Mouse (Mus musculus) limb, embryonic 12.5 days (tissue): ENCODE measurements around the gene Phf13. TPM values are rescaled to one million over a fixed set of nuclear protein-coding genes. Genes with fewer than 3 reads are reported as not detected.

ENCODE experiments used
- ATAC-seq: fragments of 200-750 bp; cut with Nextera tagmentation; 2 replicates; pipeline ENCODE4 v1.8.0; 2017; ENCODE audit warnings: low read depth, moderate TSS enrichment; ENCODE audit not compliant: insufficient number of reproducible peaks, insufficient read depth, low FRiP score, low TSS enrichment
- H3K27ac ChIP-seq: fragments of 300-500 bp; sonication (generic); 2 replicates; pipeline ENCODE4 v1.5.1; 2016; ENCODE audit warnings: mild to moderate bottlenecking, moderate library complexity
- H3K27me3 ChIP-seq: fragments of 300-500 bp; sonication (generic); 2 replicates; pipeline ENCODE4 v1.6.1; 2016; ENCODE audit warnings: mild to moderate bottlenecking, moderate library complexity
- H3K36me3 ChIP-seq: fragments of 300-500 bp; sonication (generic); 2 replicates; pipeline ENCODE4 v1.6.1; 2016; ENCODE audit warnings: mild to moderate bottlenecking, moderate library complexity
- H3K4me1 ChIP-seq: fragments of 300-500 bp; sonication (generic); replicated peaks from 2 replicates; pipeline ENCODE4 v1.6.1; 2016
- H3K4me2 ChIP-seq: fragments of 300-500 bp; sonication (generic); 2 replicates; pipeline ENCODE4 v1.6.1; 2016; ENCODE audit warnings: mild to moderate bottlenecking, moderate library complexity
- H3K4me3 ChIP-seq: fragments of 300-500 bp; sonication (generic); replicated peaks from 2 replicates; pipeline ENCODE4 v1.5.1; 2016; ENCODE audit warnings: mild to moderate bottlenecking
- H3K9ac ChIP-seq: fragments of 300-500 bp; sonication (generic); replicated peaks from 2 replicates; pipeline ENCODE4 v1.6.1; 2016; ENCODE audit warnings: mild to moderate bottlenecking, moderate library complexity
- H3K9me3 ChIP-seq: fragments of 300-500 bp; sonication (generic); 2 replicates; pipeline ENCODE4 v1.6.1; 2016; ENCODE audit warnings: mild to moderate bottlenecking, moderate library complexity
- WGBS: fragments of 180-500 bp; shearing (Covaris S2); methylation state at CpG from one replicate; pipeline ENCODE4 v1.1.7; 2016; 5-methylcytosine and 5-hydroxymethylcytosine counted together
- polyA plus RNA-seq: library from polyadenylated mRNA; unstranded; fragments of >200 nt; fragmentation: Nextera tagmentation; extraction: Ambion mirVana; gene quantifications from 2 replicates; pipeline ENCODE4 v1.2.1, GENCODE M21; 2016

Phf13 gene
- polyA plus RNA-seq, 1 experiment from 2014 or later = 41.8 TPM

DNA sequence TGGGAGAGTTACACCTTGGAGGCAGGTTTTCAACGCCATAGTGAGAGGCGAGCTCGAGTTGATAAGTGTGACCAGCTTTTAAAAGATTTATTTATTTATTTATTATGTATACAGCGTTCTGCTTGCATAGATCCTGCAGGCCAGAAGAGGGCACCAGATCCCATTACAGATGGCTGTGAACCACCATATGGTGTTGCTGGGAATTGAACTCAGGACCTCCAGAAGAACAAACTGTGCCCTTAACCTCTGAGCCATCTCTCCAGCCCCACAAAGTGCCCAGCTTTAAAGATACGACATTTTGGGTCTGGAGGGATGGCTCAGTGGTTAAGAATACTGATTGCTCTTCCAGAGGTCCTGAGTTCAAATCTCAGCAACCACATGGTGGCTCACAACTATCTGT lies 33.0 kb upstream of the Phf13 start:
- H3K9me3 ChIP-seq = no peaks in the 10 kb centered on the region
- no peak overlapping the region for H3K27ac ChIP-seq
- H3K4me1 ChIP-seq = peaks cover 39% of the 10 kb centered on the region
- peaks cover 20% of the 10 kb centered on the region for H3K36me3 ChIP-seq
- H3K9ac ChIP-seq = no peak overlapping the region
- 48% methylated on average over 5 of the region's 5 CpGs for WGBS
- no peak for ATAC-seq
- no peak overlapping the region for H3K4me3 ChIP-seq
- H3K4me2 ChIP-seq = no peak overlapping the region
- peaks cover 7% of the 10 kb centered on the region; the same call in 1 of the 2 replicates for H3K27me3 ChIP-seq

DNA sequence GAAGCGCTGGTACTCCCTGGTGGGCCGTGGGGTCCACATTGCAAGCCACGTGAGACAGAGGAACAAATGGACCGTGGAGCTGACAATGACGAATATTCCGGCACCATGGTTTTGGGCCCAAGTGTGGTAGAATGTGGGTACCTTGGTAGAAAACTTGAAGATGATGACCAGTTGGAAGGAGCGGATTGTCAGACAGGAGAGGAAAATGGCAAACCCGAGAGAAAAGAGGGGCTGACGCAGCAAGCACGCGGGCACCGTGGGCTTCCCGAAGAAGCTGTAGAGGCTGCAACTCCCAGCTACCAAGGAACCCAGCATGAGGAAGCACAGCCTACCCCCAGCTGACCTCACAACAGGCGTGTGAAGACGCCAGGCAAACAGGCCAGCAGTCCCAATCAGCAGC lies 32.4 kb upstream of the Phf13 start:
- Histone ChIP-seq H3K36me3 (peaks cover 26% of the 10 kb centered on the region), H3K4me3 (peak overlapping the region; percentile 80), H3K4me2 (peak overlapping the region; percentile 97), H3K9me3 (no peaks in the 10 kb centered on the region), H3K27ac (no peak overlapping the region), H3K9ac (peak overlapping the region; percentile 52), H3K4me1 (peaks cover 39% of the 10 kb centered on the region), H3K27me3 (peaks cover 7% of the 10 kb centered on the region; the same call in 1 of the 2 replicates)
- WGBS = 60% methylated on average over 15 of the region's 15 CpGs
- no peak for ATAC-seq

DNA sequence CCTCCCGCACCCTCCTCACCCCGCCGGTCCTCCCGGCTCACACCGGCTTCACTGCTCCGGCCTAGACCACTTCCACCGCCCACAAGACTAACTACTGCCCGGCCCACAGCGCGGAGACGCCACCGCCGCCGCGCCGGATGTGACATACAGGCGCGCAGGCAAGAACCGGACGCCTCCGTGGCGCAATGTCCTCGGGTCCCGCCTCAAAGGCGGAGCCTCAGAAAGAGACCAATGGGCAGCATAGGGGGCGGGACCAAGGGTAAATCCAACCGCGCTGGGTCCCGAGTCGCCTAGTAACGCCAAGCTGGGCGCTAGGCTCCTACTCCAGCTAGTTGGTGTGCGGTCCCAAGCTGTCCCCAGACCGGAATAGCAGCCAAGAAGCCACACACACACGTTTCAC lies 31.5 kb upstream of the Phf13 start, which contains the start of gene Zbtb48:
Gene Zbtb48 (minus strand): TSS at position 148 of the 400 bp plus-strand sequence.
- Histone ChIP-seq H3K9ac (peak within 1 kb of the TSS; percentile 74), H3K27me3 (peaks cover 3% of the 10 kb centered on the region; the same call in 1 of the 2 replicates), H3K4me3 (peak within 1 kb of the TSS; percentile 80), H3K4me1 (peaks cover 39% of the 10 kb centered on the region), H3K9me3 (no peaks in the 10 kb centered on the region), H3K4me2 (peak within 1 kb of the TSS; percentile 97), H3K36me3 (peaks cover 35% of the 10 kb centered on the region), H3K27ac (peak within 1 kb of the TSS; percentile 71)
- WGBS = 0% methylated on average over 35 of the region's 35 CpGs
- ATAC-seq = peak; percentile 92

DNA sequence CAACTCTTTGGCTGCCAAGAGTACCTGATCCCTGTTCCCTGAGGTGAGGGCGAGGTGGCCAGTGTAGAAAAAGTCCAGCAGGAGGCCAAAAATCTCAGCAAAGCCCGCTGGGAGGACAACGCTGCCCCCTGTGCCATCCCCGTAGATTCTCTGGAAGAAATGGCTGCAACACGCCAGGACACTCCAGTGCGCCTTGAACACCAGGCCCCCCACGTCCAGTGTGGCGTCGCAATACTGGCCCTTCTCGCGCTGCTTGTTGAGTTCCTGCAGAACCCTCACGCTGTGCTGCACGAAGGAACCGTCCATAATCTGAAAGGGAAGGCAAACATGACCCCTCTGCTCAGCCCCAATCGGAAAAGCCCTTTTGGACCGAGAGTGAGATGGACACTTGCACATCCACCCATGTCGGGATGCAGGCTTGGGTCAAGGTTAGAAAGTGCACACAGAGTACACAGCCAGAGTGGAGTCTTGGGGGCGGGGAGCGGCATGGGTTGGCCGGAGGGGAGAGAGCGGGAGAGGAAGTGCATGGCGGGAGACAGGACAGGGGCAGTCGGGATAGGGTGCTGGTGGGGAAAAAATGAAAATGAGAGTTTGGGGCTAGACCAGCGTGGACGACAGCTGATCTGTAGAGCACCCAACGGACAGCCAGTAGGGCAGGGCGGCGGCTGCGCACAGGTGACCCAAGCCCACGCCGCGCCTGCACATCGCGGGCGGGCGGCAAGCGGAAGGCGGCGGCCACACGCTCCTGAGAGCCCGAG lies 30.9 kb upstream of the Phf13 start:
- H3K4me3 ChIP-seq = peak overlapping the region; percentile 80
- ATAC-seq = peak; percentile 62
- peaks cover 41% of the 10 kb centered on the region for H3K36me3 ChIP-seq
- WGBS = 3% methylated on average over 41 of the region's 41 CpGs
- peak overlapping the region; percentile 97 for H3K4me2 ChIP-seq
- no peaks in the 10 kb centered on the region for H3K9me3 ChIP-seq
- H3K27me3 ChIP-seq = no peaks in the 10 kb centered on the region
- H3K27ac ChIP-seq = peak overlapping the region; percentile 71
- H3K9ac ChIP-seq = peak overlapping the region; percentile 74
- H3K4me1 ChIP-seq = peaks cover 39% of the 10 kb centered on the region

DNA sequence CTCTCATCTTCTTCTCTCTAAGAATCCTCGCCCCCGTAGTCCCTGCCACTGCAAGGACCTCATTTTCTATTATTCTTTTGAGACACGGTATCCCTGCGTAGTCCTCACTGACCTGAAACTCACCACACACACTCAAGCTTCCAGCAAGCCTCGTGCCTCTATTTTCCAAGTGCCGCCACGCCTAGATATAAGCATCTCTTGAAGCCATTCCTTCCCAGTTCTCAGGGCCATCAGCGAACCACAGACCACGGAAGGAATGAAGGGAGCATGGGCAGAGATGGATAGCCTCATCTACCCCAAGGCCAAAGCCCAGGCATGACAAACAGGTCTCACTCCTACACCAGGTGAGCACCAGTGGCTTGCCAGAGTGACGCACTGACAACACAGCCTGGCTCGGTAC lies 28.5 kb upstream of the Phf13 start:
- Histone ChIP-seq H3K4me1 (peaks cover 39% of the 10 kb centered on the region), H3K27ac (no peak overlapping the region), H3K4me2 (peak overlapping the region; percentile 97; the same call in 1 of the 2 replicates), H3K9ac (0 out of 2 replicates have a peak overlapping the region, but pooled peaks have one; percentile 23), H3K9me3 (no peaks in the 10 kb centered on the region), H3K4me3 (no peak overlapping the region), H3K36me3 (peaks cover 65% of the 10 kb centered on the region), H3K27me3 (no peaks in the 10 kb centered on the region)
- no peak for ATAC-seq
- WGBS = 91% methylated on average over 11 of the region's 11 CpGs

DNA sequence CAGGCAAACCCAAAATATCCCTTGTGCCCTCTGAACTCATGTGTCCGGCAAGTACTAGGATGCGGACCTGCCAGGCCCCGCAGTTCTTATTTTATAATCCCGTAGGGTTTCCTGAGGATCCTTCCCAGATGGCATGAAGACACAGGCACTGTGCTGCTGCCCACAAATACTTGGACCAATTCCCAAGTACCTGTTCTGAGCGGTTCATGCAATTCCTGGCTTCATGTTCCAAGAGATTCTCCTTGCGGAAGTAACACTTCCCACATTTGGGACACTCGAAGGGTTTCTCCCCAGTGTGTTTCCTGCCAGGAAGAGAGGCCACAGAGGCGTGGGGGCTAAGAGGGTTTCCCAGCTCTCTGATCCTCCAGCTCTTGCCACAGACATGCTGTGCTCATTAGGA lies 26.4 kb upstream of the Phf13 start:
- H3K4me1 ChIP-seq = peaks cover 28% of the 10 kb centered on the region
- 87% methylated on average over 8 of the region's 8 CpGs for WGBS
- peaks cover 84% of the 10 kb centered on the region for H3K36me3 ChIP-seq
- H3K9me3 ChIP-seq = no peaks in the 10 kb centered on the region
- no peak overlapping the region for H3K9ac ChIP-seq
- H3K27ac ChIP-seq = no peak overlapping the region
- no peak overlapping the region for H3K4me2 ChIP-seq
- H3K4me3 ChIP-seq = no peak overlapping the region
- no peak for ATAC-seq
- H3K27me3 ChIP-seq = no peaks in the 10 kb centered on the region

DNA sequence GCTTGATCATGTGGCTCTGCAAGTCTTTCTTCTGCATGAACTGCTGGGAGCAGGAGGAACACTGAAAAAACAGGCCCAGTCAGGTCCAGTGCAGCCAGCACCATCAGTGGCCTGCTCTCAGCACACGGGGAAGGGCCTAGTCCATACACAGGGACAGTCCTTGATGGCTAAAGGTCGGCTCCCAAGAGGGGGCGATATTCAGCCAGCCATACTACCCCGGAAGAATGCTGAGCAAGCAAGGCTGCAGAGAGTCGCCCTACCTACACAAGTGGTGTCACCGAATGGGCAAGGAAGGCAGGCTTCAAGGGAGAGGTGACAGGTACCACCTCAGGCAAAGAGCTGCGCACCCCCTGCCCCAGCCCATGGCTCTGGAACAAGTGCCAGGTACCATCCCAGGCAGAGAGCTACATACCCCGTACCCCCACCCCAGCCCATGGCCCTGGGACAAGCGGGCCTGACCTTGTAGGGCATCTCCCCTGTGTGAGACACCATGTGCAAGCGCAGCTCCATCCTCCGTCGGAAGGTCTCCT lies 25.6 kb upstream of the Phf13 start:
- no peaks in the 10 kb centered on the region for H3K27me3 ChIP-seq
- H3K4me2 ChIP-seq = no peak overlapping the region
- H3K9ac ChIP-seq = no peak overlapping the region

DNA sequence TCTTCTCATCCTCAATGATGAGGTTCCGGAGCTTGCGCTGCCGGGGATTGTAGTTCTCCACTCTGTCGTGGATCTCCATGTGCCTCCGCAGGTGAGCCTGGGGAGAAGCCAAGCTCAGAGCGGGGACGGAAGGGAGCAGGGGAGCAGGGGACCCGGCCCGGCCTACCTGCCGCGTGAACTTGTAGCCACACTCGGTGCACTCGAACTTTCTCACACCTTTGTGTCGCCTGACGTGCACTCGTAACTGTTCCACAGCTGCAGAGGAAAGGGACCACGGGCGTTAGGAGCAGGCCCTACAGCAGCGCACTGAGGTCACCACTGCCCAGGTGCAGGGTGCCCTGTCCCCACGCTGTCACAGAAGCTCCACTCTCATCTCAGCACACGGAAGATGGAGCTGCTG lies 24.0 kb upstream of the Phf13 start:
- no peak for ATAC-seq
- Histone ChIP-seq H3K4me2 (no peak overlapping the region), H3K36me3 (peaks cover 99% of the 10 kb centered on the region), H3K27ac (no peak overlapping the region), H3K4me3 (no peak overlapping the region), H3K9me3 (no peaks in the 10 kb centered on the region), H3K27me3 (no peaks in the 10 kb centered on the region), H3K4me1 (peaks cover 8% of the 10 kb centered on the region), H3K9ac (no peak overlapping the region)
- 90% methylated on average over 21 of the region's 21 CpGs for WGBS

More for the DNA sequence above, 25.6 kb upstream of the Phf13 start:
- no peak overlapping the region for H3K27ac ChIP-seq
- H3K36me3 ChIP-seq = peaks cover 93% of the 10 kb centered on the region
- H3K4me3 ChIP-seq = no peak overlapping the region
- H3K4me1 ChIP-seq = peaks cover 25% of the 10 kb centered on the region
- 83% methylated on average over 12 of the region's 12 CpGs for WGBS
- ATAC-seq = no peak
- no peaks in the 10 kb centered on the region for H3K9me3 ChIP-seq

DNA sequence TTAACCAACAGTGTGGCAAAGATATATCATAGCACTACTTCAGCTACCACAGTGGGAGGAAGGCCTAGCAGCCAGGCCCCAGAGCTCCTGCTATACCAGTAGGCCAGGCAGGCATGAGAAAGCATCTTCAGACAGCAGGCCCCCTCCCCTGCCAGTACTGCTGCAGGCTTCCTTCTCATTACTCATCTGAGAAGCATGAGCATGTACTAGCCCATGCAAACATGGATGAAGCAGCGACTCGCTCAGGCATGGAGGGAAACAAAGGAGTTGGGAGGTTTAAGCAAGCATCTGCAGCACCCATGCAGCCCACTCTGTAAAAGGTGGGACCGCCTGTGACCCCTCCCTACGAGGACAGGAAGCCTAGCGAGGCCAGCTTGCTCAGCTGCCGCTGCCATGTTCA lies 23.0 kb upstream of the Phf13 start:
- no peak overlapping the region for H3K27ac ChIP-seq
- no peak overlapping the region for H3K4me3 ChIP-seq
- H3K36me3 ChIP-seq = peaks cover 99% of the 10 kb centered on the region
- ATAC-seq = no peak
- 94% methylated on average over 6 of the region's 6 CpGs for WGBS
- H3K9me3 ChIP-seq = no peaks in the 10 kb centered on the region
- no peaks in the 10 kb centered on the region for H3K4me1 ChIP-seq
- H3K27me3 ChIP-seq = no peaks in the 10 kb centered on the region
- H3K4me2 ChIP-seq = no peak overlapping the region
- H3K9ac ChIP-seq = no peak overlapping the region

DNA sequence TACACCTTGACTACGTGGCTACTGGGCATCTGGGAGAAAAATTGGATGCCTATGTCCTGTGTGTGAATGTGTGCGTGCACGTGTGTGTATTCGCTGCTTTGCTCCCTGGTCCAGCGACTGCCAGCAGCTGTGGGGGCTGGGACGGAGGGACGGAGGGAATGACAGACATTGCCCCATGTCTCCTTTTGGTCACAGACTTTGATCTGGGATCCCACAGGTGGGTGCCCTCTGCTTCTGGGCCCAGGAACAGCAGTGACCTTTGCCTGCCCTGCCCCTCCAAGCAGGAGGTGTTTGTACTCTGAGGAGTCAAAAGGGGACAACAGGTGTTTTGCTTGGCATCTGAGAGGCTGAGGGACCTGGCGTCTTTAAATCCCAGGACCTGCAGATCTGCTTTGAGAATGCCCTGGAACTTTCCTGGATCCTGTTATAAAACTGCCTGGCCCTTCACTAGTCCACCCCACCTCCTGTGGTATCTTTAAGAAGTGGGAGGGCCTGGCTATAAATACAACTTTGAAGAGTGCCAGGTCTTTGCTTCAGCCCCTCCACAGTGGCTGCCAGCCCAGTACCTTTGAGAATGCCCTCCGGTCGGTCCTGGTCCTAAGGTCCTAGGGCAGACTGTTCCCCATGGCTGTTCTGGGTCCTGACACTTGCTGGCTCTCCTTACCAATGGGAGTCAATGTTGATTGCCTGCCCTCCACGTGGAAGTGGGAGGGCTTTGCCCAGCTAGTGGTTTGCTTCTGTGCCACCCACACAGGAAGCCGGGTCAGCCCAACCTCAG lies 17.2 kb upstream of the Phf13 start:
- Histone ChIP-seq H3K9ac (no peak overlapping the region), H3K9me3 (no peaks in the 10 kb centered on the region), H3K36me3 (peaks cover 63% of the 10 kb centered on the region), H3K27me3 (peaks cover 11% of the 10 kb centered on the region; the same call in 1 of the 2 replicates), H3K4me1 (peaks cover 22% of the 10 kb centered on the region), H3K4me3 (no peak overlapping the region), H3K4me2 (no peak overlapping the region), H3K27ac (no peak overlapping the region)
- ATAC-seq = no peak
- WGBS = 83% methylated on average over 12 of the region's 12 CpGs

DNA sequence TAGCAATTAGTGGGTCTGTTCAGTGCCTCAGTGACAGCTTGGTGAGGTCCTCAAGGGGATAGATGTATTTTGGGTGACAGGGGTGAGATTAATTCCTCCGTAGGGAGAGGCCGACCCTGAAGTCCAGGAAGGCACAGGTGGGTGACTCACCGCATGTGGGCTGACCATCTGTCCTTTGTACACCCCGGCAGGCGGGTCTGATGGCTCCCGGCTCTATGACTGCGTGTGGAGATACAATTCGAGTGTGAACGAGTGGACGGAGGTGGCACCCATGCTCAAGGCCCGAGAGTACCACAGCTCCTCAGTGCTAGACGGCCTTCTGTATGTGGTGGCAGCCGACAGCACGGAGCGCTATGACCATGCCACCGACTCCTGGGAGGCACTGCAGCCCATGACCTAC lies 16.1 kb upstream of the Phf13 start:
- Histone ChIP-seq H3K4me3 (no peak overlapping the region), H3K27me3 (peaks cover 11% of the 10 kb centered on the region; the same call in 1 of the 2 replicates), H3K9me3 (no peaks in the 10 kb centered on the region), H3K4me2 (no peak overlapping the region; the same call in 1 of the 2 replicates), H3K9ac (no peak overlapping the region), H3K4me1 (peaks cover 31% of the 10 kb centered on the region), H3K27ac (no peak overlapping the region), H3K36me3 (peaks cover 53% of the 10 kb centered on the region)
- WGBS = 96% methylated on average over 16 of the region's 16 CpGs
- ATAC-seq = no peak
